Mouse (Mus musculus) stomach, embryonic 16.5 days (tissue): ENCODE results near the gene Eif4g1. TPM values are rescaled to one million over a fixed set of nuclear protein-coding genes. Genes with fewer than 3 reads are reported as not detected.
A peak's percentile ranks its signal among the peaks of the same experiment; 100 is the strongest.

Experiments
- ATAC-seq: fragments of 200-750 bp; cut with Nextera tagmentation; 2 replicates; pipeline ENCODE4 v1.8.0; 2017; ENCODE audit warnings: moderate number of reproducible peaks, moderate TSS enrichment; ENCODE audit not compliant: insufficient read depth, low FRiP score
- H3K27ac ChIP-seq: fragments of 300-500 bp; sonication (generic); 2 replicates; pipeline ENCODE4 v1.5.1; 2014; ENCODE audit warnings: low read length
- H3K27me3 ChIP-seq: fragments of 300-500 bp; sonication (generic); 2 replicates; pipeline ENCODE4 v1.6.1; 2014; ENCODE audit warnings: low read length, control low read depth, mixed read lengths; ENCODE audit not compliant: control insufficient read depth, insufficient read depth
- H3K36me3 ChIP-seq: fragments of 300-500 bp; sonication (generic); 2 replicates; pipeline ENCODE4 v1.6.1; 2014; ENCODE audit warnings: low read length; ENCODE audit not compliant: control insufficient read depth, insufficient read depth
- H3K4me1 ChIP-seq: fragments of 300-500 bp; sonication (generic); 2 replicates; pipeline ENCODE4 v1.6.1; 2014; ENCODE audit warnings: low read length, control low read depth, mixed read lengths; ENCODE audit not compliant: control insufficient read depth, insufficient read depth
- H3K4me2 ChIP-seq: fragments of 300-500 bp; sonication (generic); 2 replicates; pipeline ENCODE4 v1.6.1; 2014; ENCODE audit warnings: low read depth, low read length, mixed read lengths
- H3K4me3 ChIP-seq: fragments of 300-500 bp; sonication (generic); replicated peaks from 2 replicates; pipeline ENCODE4 v1.5.1; 2014; ENCODE audit warnings: mild to moderate bottlenecking, low read length
- H3K9ac ChIP-seq: fragments of 300-500 bp; sonication (generic); 2 replicates; pipeline ENCODE4 v1.6.1; 2014; ENCODE audit warnings: low read length
- H3K9me3 ChIP-seq: fragments of 300-500 bp; sonication (generic); replicated peaks from 2 replicates; pipeline ENCODE4 v1.6.1; 2016; ENCODE audit warnings: low read length, control low read depth; ENCODE audit not compliant: control insufficient read depth
- WGBS: fragments of 180-500 bp; shearing (Covaris S2); extraction: QIAGEN DNeasy Blood & Tissue Kit; methylation state at CpG from one replicate; pipeline ENCODE4 v1.1.7; 2014; 5-methylcytosine and 5-hydroxymethylcytosine counted together
- polyA plus RNA-seq: library from polyadenylated mRNA; unstranded; fragments of >200 nt; fragmentation: Nextera tagmentation; extraction: Ambion mirVana; gene quantifications from 2 replicates; pipeline ENCODE4 v1.2.1, GENCODE M21; 2015

Eif4g1 gene
- polyA plus RNA-seq, 1 experiment from 2014 or later, result 155 TPM

DNA sequence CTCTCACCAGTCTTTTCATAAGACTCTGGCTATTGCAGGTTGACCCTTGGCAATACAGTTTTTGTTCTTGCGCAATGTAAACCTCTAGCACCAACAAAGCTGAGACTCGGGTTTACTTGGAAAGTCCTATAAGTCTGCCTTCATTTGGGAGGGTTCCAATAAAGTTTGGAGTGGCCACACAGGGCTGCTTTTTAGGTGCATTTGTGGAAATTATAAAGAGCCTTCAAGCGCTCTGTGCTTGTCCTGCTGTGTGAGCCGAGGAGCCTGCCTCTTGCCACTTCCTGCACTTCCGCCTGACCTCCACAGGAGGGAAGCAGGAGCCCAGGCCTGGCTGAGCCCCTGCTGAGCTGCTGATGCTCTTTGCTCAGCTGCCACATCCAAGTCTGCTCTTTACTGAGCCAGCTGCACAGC is 56.2 kb downstream of the Eif4g1 start:
- Histone ChIP-seq H3K4me3 (no peak overlapping the region), H3K27me3 (no peaks in the 10 kb centered on the region), H3K9ac (no peak overlapping the region), H3K4me1 (no peaks in the 10 kb centered on the region), H3K36me3 (no peaks in the 10 kb centered on the region), H3K4me2 (no peak overlapping the region), H3K9me3 (no peaks in the 10 kb centered on the region), H3K27ac (no peak overlapping the region)
- 28% methylated on average over 5 of the region's 5 CpGs for WGBS
- ATAC-seq, result peak; percentile 82

DNA sequence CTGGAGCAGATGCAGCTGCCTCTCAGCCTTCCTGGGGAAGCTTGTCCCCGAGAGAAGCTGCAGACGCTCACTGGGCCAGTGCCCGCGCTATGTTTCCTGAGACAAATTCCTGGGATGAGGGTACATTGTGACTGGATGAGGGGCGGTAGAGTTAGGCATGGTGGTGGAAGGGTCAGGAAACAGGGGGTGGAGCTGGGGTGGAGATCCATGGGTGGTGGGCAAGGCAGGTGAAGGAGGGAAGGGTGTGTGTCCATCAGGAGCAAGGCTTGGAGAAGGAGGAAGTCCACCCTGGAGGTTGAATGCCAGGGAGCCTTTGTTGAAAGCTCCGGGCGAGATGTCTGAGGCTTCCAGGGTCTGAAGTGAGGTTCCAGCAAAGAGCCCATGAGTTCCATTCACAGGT is 57.2 kb downstream of the Eif4g1 start:
- no peaks in the 10 kb centered on the region for H3K36me3 ChIP-seq
- ATAC-seq, result no peak
- H3K27me3 ChIP-seq, result no peaks in the 10 kb centered on the region
- 0 out of 2 replicates have a peak, but pooled peaks cover 3% of the 10 kb centered on the region for H3K4me1 ChIP-seq
- no peak overlapping the region for H3K27ac ChIP-seq
- no peak overlapping the region for H3K4me3 ChIP-seq
- no peak overlapping the region for H3K4me2 ChIP-seq
- H3K9ac ChIP-seq, result no peak overlapping the region
- WGBS, result 81% methylated on average over 7 of the region's 7 CpGs
- no peaks in the 10 kb centered on the region for H3K9me3 ChIP-seq

DNA sequence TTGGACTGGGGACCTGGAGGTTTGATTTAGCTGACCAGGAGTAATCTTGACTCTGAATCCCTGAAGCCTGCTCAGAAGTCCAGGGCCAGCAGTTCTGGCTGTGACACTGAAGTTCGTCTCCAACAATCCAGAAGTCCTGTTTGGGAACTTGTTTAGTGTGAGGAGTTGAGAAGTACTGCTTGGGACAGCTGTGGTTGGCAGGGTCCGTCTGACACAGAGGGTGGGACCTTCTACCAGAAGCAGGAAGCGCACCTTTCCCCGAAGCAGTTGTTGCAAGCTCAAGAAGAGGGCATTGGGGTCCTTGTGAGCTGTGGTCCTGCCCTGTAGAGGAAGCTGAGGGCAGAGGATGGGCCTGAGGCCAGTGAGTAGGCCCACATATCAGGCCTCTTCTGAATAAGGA is 57.6 kb downstream of the Eif4g1 start:
- Histone ChIP-seq H3K27ac (no peak overlapping the region), H3K36me3 (no peaks in the 10 kb centered on the region), H3K4me2 (no peak overlapping the region), H3K27me3 (no peaks in the 10 kb centered on the region), H3K4me3 (no peak overlapping the region), H3K9ac (no peak overlapping the region), H3K9me3 (no peaks in the 10 kb centered on the region), H3K4me1 (0 out of 2 replicates have a peak, but pooled peaks cover 4% of the 10 kb centered on the region)
- 85% methylated on average over 4 of the region's 4 CpGs for WGBS
- ATAC-seq, result no peak

DNA sequence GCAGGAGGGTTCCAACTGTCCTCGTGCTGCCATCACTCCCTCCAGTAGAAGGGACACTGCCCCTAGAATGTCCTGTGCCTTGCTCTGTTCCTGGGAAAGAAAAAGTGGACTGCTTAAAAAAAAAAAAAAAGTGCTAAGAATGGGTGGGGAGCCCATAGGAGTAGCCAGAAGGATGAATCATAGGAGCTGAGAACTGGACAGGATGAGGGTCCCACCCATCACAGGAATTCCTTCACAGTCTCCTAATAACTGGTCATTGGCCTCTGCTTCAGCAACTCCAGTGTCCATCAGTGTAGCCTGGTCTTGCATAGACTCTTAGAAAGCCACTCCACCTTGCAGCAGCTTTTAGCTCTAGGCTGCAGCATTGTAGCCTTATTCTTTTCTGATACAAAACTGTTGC is 58.3 kb downstream of the Eif4g1 start:
- no peaks in the 10 kb centered on the region for H3K27me3 ChIP-seq
- H3K9ac ChIP-seq, result no peak overlapping the region
- no peak for ATAC-seq
- no peaks in the 10 kb centered on the region for H3K9me3 ChIP-seq
- H3K4me3 ChIP-seq, result no peak overlapping the region
- H3K36me3 ChIP-seq, result no peaks in the 10 kb centered on the region
- H3K4me2 ChIP-seq, result no peak overlapping the region
- no peak overlapping the region for H3K27ac ChIP-seq
- H3K4me1 ChIP-seq, result 0 out of 2 replicates have a peak, but pooled peaks cover 4% of the 10 kb centered on the region
- WGBS, result 56% methylated on average over 1 of the region's 1 CpGs

DNA sequence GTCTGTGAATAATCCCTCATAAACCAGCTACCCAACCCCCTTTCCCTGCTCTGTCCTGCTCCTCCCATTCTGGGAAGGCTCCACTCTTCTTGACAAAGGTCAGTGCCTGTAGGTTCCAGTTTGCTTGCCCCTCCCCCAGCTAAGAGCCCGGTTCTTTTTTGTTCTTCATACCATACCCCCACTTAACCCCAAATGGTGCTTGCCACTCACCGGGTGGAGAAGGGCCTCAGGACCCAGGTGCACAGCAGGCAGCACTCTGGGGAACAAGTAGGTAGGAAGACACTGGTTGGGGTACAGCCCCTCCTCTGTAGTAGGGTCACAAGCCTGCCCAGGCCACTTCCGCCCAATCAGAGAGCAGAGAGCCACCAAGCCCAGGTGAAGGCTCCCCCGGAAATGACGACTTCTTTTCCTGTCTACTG is 62.2 kb downstream of the Eif4g1 start:
- Histone ChIP-seq H3K27ac (no peak overlapping the region), H3K27me3 (peaks cover 14% of the 10 kb centered on the region), H3K36me3 (no peaks in the 10 kb centered on the region), H3K9ac (no peak overlapping the region), H3K4me1 (peaks cover 16% of the 10 kb centered on the region), H3K9me3 (no peaks in the 10 kb centered on the region), H3K4me2 (no peak overlapping the region), H3K4me3 (no peak overlapping the region)
- ATAC-seq, result no peak
- 33% methylated on average over 5 of the region's 5 CpGs for WGBS

DNA sequence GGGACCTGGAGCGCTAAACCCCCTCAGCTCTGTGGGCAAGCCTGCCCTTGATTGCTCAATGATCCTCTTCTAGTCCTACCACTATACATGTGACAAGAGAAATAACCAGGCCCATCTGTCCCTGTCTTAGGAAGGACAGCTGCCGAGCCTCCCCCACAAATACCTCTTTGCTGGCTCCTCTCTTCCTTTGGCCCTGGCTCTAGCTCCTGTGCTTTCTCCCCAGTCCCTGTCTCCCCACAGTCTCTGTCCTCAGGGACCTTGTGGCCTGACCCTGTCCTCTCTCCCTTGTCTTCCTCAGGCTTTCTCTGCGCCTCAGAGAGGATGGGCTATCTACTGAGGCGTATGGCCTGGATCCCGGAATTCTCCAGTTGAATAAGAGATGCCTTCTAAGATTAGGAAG is 63.6 kb downstream of the Eif4g1 start:
- Histone ChIP-seq H3K36me3 (no peaks in the 10 kb centered on the region), H3K27me3 (peaks cover 14% of the 10 kb centered on the region), H3K4me1 (peaks cover 16% of the 10 kb centered on the region), H3K27ac (no peak overlapping the region), H3K4me2 (no peak overlapping the region), H3K9ac (no peak overlapping the region), H3K9me3 (no peaks in the 10 kb centered on the region), H3K4me3 (no peak overlapping the region)
- 67% methylated on average over 5 of the region's 5 CpGs for WGBS
- ATAC-seq, result no peak

DNA sequence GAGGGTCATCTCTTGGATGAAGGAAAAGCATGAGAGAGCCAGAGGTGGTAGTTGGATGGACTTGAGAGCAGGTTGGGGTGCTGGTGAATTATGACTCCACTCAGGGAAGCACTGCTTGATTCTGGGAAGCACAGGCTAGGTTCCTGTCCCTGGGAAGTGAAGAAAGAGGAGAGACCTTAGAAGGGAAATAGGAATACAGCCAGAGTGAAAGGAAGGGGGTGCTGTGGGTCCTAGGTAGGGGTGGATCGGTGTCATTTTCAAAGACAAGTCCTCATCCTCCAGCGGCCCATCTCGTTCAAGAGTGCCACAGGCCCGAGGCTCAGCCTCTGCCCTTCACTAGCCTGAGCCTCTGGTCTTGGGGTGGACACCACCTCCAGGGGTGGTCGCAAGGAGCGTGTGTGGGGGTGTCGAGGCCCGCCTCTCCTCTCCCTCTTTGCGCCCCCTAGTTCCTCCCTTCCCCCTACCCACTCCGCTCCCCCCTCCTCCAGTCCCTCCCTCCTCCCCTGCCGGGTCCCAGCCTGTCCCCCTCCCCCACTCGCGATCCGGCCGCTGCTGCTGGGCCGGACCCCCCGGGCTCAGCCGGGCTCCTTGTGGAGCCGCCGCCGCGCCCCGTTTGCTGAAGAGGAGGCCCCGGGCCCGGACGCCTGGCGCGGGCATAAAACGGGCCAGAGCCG is 64.3 kb downstream of the Eif4g1 start:
- Histone ChIP-seq H3K27me3 (peaks cover 14% of the 10 kb centered on the region), H3K27ac (peak overlapping the region; percentile 67), H3K4me1 (peaks cover 16% of the 10 kb centered on the region), H3K36me3 (no peaks in the 10 kb centered on the region), H3K9me3 (no peaks in the 10 kb centered on the region), H3K4me3 (peak overlapping the region; percentile 70), H3K9ac (peak overlapping the region; percentile 87), H3K4me2 (peak overlapping the region; percentile 100)
- ATAC-seq, result peak; percentile 38; the same call in 1 of the 2 replicates
- WGBS, result 2% methylated on average over 22 of the region's 30 CpGs

DNA sequence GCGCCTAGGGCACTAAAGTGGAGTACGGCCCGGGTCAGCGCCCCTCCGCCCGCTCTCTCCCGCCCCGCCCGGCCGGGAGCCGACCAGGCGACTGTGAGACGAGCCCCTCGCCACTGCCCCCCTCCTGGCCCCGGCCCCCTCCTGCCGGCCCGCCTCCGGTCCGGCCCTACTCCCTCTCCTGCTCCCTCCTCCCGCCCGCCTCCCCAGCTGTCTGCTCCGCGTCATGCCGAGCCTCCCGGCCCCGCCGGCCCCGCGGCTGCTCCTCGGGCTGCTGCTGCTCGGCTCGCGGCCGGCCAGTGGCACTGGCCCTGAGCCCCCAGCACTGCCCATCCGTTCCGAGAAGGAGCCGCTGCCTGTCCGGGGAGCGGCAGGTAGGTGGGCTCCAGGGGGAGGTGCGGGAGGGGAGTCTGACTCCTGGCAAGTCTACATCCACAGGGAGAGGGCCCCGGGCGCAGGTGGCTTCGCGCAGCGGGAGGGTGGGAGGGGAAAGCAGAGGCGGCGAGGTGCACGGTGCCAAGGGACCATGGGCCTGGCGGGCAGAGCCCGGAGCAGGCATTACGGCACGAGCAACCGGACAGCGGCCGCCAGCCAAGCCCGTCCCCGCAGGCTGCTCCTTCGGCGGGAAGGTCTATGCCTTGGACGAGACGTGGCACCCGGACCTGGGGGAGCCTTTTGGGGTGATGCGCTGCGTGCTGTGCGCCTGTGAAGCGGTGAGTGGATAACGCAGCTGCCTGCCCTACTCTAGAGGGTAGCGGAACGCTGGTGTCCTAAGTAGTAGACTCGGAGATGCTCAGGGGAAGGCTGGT is 65.0 kb downstream of the Eif4g1 start, which contains the start of gene Chrd:
Gene Chrd, plus strand, starts transcription at position 203 of the 806 bp plus-strand sequence.
- no peaks in the 10 kb centered on the region for H3K36me3 ChIP-seq
- H3K9ac ChIP-seq, result peak within 1 kb of the TSS; percentile 87
- H3K9me3 ChIP-seq, result no peaks in the 10 kb centered on the region
- peak within 1 kb of the TSS; percentile 67 for H3K27ac ChIP-seq
- WGBS, result under 1% methylated on average over 56 of the region's 70 CpGs
- H3K27me3 ChIP-seq, result peaks cover 14% of the 10 kb centered on the region
- H3K4me1 ChIP-seq, result peaks cover 16% of the 10 kb centered on the region
- peak; percentile 87; the same call in 1 of the 2 replicates for ATAC-seq
- H3K4me3 ChIP-seq, result peak within 1 kb of the TSS; percentile 70
- H3K4me2 ChIP-seq, result peak within 1 kb of the TSS; percentile 100
